Mouse (Mus musculus) spleen, adult 18-20 months (tissue): ENCODE measurements around the gene Rflnb.

Source experiments
- DNase-seq, 2 experiments: peaks; one replicate each; pipeline ENCODE4 v3.0.0; 2022; ENCODE audit warnings: mixed read lengths in 2 of 2

Gene Rflnb

GRCm38 (mm10) chr11:76027139-76028071, at the start of gene Rflnb:
Rflnb (minus strand) TSS chr11:76027782.
- DNase-seq: peak; percentile 81 to 90

GRCm38 (mm10) chr11:76077341-76077740, 49.8 kb upstream of the Rflnb start:
- no peak for DNase-seq

DNA sequence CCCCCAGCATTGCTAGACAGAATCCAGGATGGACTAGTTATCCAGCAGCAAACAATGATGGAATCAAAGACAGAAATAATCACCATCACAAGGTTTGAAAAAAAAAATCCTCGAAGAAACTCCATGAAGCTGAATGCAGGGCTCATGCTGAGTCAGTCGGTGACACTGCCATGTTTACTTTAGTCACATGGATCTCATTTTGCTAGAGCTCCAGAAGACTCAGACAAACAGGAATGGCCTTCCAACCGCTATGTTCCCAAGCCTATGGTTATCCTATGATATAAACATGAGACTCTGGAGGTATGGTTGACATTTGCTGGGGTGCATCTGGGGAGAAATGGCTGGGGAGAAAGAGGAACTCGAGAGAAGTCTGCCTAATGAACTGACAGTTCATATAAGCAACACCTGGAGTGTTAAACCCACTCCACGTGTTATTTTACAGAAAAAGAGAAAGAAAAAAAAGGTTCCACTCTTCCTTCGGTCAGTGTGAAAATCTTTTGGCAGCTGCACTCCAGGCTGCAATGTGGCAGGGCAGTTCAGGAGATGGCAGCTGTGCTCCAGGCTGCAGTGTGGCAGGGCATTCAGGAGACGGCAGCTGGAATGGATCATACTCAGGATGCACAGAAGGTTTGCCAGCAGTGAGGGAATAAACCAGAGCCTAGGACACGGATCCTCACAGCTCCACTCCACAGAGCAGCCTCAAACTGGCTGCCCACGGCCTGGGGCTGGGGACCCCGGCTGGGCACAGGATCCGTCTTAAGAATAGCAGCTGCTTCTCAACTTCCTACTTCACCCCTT, 46.9 kb upstream of the Rflnb start:
- DNase-seq: no peak

- DNase-seq: no peak
Measured at GRCm38 (mm10) chr11:76069816-76070215, 42.2 kb upstream of the Rflnb start.

- peak in 1 of 2 experiments; percentile 6 for DNase-seq
Measured at GRCm38 (mm10) chr11:76066563-76067156, 39.1 kb upstream of the Rflnb start.

DNA sequence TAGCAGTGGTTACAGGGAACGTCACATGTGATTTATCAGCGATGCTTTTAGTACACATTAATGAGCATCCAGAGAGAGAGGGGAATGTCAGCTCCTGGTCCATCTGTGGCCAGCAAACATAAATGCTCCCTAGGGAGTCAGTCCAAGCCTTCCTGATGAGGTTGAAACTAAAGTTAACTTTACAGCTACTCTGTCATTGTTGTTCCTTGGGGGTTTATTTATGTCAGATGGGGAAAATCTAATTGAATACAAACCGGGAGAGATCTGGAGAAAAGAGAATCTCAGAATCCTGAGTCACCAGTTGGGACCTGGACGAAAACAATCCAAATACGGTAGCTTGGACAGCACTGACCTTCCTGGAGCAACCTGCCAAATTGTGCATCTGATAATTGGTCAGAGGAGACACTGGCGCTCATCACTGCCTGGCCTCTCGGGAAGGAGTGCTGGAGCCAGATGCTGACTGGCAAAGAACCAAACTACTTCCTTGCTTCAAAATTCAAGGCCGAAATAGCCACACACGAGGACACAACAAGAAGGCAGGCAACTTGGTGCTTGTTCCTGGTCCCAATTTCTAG, 38.0 kb upstream of the Rflnb start:
- DNase-seq: no peak

DNA sequence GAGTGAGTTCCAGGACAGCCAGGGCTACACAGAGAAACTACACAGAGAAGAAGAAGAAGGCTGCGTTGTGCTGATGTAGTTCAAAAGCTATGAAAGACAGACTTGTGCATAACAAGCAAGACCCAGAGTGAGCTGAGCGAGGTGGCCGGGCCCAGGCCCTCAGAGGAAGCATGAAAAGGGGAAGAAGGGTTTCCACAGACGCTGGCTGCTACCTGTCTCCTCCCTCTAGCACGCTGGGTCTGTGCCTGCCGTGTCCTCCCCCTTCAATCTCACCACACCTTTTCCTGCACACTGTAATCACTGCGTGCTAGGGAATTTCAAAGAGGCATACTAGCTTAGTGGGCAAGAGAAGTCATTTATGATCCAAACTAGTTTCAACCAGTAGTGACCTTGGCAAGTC, 36.8 kb upstream of the Rflnb start:
- DNase-seq: peak; percentile 18 to 28

- DNase-seq: no peak
Measured at GRCm38 (mm10) chr11:76060906-76061305, 33.3 kb upstream of the Rflnb start.

DNA sequence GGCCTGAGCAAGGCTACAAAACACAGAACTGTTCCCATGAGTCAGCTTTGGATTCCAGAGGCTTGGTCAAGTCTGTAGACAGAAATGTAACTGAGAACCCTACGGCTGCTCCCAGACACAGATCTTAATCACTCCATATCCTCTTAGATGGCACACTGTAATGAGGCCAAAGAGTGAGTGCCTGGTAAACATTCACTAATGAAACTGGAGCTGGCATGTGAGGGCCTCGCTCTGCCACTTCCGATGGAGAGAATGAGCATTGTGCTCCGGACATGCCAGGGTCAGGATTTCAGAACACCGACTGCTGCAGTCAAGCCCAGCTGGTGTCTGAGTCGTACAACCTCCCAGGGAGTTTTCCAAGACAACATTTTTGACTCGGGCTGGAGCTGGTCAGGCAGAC, 32.4 kb upstream of the Rflnb start:
- DNase-seq: no peak

DNA sequence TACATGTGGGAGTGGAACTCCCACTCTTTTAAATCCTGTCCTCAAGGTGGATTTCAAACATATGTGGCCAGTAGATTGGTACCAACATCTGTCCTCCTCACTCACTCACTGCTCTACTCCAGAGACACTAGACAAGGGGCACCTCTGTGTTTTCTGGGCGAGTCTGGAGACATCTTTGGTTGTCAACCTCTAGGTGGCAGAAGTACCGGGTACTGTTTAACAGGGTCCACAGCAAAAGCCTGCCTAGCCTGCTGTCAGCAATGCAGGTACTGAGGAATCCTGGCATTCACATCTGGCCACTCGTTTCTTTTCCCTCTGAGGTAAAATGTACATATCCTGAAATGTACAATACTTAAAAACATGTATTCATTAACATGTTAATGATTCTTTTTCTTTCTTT, 28.9 kb upstream of the Rflnb start:
- no peak for DNase-seq

- DNase-seq: no peak
Measured at GRCm38 (mm10) chr11:76052496-76052895, 24.9 kb upstream of the Rflnb start.

- DNase-seq: no peak
Measured at GRCm38 (mm10) chr11:76050967-76051512, 23.5 kb upstream of the Rflnb start.

- DNase-seq: no peak
Measured at GRCm38 (mm10) chr11:76050509-76050908, 22.9 kb upstream of the Rflnb start.

GRCm38 (mm10) chr11:76045367-76045766, 17.8 kb upstream of the Rflnb start:
- no peak for DNase-seq

DNA sequence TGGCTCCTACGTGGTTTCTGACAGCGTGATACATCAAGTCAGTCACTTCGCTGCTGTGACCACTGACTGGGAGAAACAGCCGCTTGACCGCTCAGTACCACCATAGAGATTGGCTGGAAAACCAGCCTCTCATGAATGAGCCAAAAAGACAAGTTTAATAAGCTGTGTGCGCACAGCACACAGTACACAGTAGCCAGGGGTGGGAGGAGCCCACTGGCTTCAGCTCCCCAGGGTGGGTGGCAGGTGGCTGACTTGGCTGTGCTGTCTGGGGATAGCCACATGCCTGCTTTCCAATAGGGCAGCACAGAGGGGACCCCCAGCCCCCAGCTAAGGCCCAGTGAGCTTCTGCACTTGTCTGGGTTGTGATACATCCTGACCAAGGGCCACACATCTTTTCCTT, 16.9 kb upstream of the Rflnb start:
- DNase-seq: no peak

GRCm38 (mm10) chr11:76042882-76043281, 15.3 kb upstream of the Rflnb start:
- DNase-seq: no peak

DNA sequence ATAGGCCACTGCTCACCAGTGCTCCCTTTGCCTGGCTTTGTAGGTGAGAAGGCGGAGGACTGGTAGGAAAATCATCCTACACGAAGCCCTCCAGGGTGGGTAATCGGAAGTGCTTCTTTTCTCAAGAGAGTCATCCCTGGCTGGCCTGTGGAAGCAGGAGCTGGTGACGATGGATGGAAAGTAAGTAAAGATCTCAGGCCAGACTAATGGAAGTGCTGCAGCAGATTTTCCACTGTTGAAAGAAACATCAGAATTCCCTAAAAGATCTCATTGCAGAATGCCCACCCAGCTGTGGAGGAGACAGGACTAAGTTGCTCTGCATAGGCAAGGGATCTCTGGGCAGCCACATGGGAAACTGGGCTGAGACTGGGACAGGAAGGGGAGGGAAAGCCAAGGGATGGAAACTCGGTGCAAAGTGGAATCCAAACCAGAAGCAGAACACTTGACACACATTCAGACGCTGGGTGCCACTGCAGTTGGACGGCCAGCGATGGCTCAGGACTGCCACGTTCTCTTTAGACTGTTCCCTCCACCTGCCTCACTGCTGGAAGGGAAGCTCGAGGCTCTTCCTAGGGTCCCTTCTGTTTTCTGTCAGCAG, 14.6 kb upstream of the Rflnb start:
- DNase-seq: no peak

DNA sequence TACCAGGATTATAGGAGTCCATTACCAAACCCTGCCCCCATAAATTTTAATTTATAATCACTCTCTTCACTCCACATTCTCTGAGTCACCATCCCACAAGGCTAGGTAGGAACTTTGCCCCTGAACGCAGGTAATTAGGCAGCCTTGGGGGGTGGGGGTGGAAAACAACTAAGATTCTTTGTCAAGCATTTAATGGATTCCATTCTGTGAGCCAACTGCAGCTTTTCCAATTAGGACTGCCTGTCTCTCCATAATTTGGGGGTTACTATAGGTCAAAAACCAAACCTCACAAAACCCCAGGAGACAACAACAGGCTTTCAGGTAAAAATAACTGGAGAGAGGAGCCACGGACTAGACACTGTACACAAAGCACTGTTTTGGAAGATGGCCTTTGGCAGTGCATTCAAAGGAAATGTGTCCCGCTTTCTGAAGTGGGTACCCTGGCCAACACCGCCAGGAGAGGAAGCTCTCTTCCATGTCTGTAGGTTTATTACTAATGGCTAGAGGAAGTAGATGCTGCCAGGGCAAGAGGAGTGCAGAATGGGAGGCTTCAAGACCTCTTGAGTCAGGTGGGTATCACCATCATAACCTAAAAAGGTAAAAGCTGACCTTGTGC, 13.3 kb upstream of the Rflnb start:
- DNase-seq: no peak

GRCm38 (mm10) chr11:76040106-76040505, 12.5 kb upstream of the Rflnb start:
- no peak for DNase-seq

DNA sequence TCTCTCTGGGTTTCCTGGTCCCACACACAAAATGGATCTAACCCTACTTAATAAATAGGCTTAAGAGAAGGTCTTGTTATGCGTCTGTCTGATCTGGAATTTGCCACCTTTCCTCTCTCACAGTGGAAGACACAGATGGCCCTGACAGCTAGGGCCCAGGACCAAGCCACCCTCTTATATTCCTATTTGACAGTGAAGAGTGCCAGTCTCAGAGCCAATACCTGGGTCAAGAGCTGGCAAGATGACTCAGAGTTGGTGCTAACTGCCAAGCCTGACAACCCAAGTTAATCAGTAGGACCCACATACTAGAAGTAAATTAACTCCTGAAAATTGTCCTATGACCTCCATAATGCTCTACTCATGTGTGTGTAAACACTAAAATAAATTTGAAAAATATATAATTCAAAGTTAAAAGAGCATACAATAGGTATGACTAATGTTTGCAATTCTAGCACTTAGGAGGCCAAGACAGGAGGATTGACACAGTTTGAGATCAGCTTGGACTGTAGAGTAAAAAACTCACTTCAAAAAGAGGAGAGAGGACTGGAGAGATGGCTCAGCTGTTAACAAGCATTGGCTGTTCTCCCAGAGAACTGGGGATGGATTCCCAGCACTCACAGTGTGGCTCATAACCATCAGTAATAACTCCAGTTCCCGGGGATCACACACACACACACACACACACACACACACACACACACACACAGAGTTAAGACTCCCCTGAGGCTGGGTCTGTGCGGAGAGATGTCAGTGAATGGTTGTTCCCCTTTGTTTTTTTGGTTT, 11.9 kb upstream of the Rflnb start:
- DNase-seq: no peak
